Mouse (Mus musculus): ENCODE data around the gene Ube4a. TPM values are rescaled to one million over a fixed set of nuclear protein-coding genes. Genes with fewer than 3 reads are reported as not detected.

The Ube4a gene
- total RNA-seq, 2 experiments from 2014 or later = 96.1 to 101 TPM

GRCm38 (mm10) chr9:44920374-44921122 lies 44.9 kb downstream of the Ube4a start, which contains the start of gene Atp5l:
Gene Atp5l (minus strand): TSS chr9:44920742.
- DNase-seq (ENCODE audit: extremely low spot score in 1 of 2, low spot score in 2 of 2) = peak; percentile 86
- intact Hi-C loops (cut with DNase I) = loop anchor here (5.0 kb wide), 1 partner anchor 83 kb away; no protein-coding TSS in a partner anchor

DNA sequence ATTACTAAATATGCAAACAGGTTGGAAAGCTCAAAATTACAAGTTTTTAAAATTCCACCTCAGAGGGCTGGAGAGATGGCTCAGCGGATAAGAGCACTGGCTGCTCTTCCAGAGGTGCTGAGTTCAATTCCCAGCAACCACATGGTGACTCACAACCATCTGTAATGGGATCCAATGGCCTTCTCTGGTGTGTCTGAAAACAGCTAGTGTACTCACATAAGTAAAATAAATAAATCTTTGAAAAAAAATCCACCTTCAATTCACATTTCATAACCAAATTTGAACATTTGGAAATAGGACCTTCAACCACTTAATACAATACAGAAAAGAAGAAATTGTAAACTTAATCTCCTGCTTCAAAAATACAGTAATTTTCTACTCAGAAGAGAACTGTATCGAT lies 45.8 kb downstream of the Ube4a start:
- no peak for DNase-seq (ENCODE audit: extremely low spot score in 1 of 2, low spot score in 2 of 2)
- intact Hi-C loops (cut with DNase I) = loop anchor here (5.0 kb wide), 1 partner anchor 82 kb away; no protein-coding TSS in a partner anchor

GRCm38 (mm10) chr9:44916196-44916595 lies 49.2 kb downstream of the Ube4a start:
- DNase-seq (ENCODE audit: extremely low spot score in 1 of 2, low spot score in 2 of 2) = no peak
- intact Hi-C loops (cut with DNase I) = no loop called here

- intact Hi-C loops (cut with DNase I) = no loop called here
- DNase-seq (ENCODE audit: extremely low spot score in 1 of 2, low spot score in 2 of 2) = no peak
Observed at GRCm38 (mm10) chr9:44914706-44915105, 50.7 kb downstream of the Ube4a start.

- no peak for DNase-seq (ENCODE audit: extremely low spot score in 1 of 2, low spot score in 2 of 2)
- intact Hi-C loops (cut with DNase I) = no loop called here
Observed at GRCm38 (mm10) chr9:44911365-44911764, 54.0 kb downstream of the Ube4a start.

DNA sequence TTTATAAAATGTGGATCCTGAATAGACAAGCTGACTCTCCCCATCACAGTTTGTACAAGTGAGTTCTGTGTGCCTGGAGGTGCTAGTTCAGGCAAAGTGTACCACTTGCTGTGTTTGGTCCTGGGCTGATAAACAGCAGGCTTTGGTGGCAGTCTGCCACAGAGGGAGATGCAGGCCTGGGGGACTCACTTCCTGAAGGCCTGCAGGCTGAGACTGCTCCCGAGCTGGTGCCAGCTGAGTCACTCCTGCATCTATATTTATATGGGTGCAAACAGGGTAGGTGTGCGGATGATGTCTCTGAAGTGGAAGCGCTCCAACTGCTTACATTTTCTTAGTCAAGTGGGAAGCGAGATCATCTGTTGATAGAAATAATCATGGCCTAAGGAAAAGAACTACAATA lies 59.8 kb downstream of the Ube4a start:
- intact Hi-C loops (cut with DNase I) = no loop called here
- DNase-seq (ENCODE audit: extremely low spot score in 1 of 2, low spot score in 2 of 2) = peak; percentile 40 to 48

- intact Hi-C loops (cut with DNase I) = no loop called here
- peak; percentile 46 to 70 for DNase-seq (ENCODE audit: extremely low spot score in 1 of 2, low spot score in 2 of 2)
Observed at GRCm38 (mm10) chr9:44904964-44905363, 60.4 kb downstream of the Ube4a start.

DNA sequence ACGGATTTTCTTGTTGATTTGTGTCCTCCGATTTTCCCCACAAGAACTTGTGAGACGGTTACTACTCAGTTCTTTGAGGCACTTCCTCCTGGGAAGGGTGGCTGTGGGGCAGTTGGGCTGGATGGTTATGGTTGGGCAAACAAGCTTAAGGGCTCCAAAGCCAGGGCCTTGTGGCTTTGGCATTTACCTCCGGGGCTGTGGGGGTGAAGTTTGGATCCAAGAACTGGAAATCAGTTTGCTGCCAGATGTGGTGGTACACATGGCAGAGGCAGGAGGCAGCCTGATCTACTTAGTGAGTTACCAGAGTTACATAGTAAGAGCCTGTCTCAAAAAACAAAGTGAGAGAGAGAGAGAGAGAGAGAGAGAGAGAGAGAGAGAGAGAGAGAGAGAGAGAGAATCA lies 61.5 kb downstream of the Ube4a start:
- intact Hi-C loops (cut with DNase I) = no loop called here

GRCm38 (mm10) chr9:44900402-44900801 lies 65.0 kb downstream of the Ube4a start:
- DNase-seq (ENCODE audit: extremely low spot score in 1 of 2, low spot score in 2 of 2) = no peak
- intact Hi-C loops (cut with DNase I) = no loop called here

More for the DNA sequence above, 61.5 kb downstream of the Ube4a start:
- DNase-seq (ENCODE audit: extremely low spot score in 1 of 2, low spot score in 2 of 2) = no peak

- no peak for DNase-seq (ENCODE audit: extremely low spot score in 1 of 2, low spot score in 2 of 2)
- intact Hi-C loops (cut with DNase I) = no loop called here
Observed at GRCm38 (mm10) chr9:44899716-44900115, 65.7 kb downstream of the Ube4a start.

- intact Hi-C loops (cut with DNase I) = no loop called here
- no peak for DNase-seq (ENCODE audit: extremely low spot score in 1 of 2, low spot score in 2 of 2)
Observed at GRCm38 (mm10) chr9:44897024-44897423, 68.4 kb downstream of the Ube4a start.

- intact Hi-C loops (cut with DNase I) = no loop called here
- DNase-seq (ENCODE audit: extremely low spot score in 1 of 2, low spot score in 2 of 2) = no peak
Observed at GRCm38 (mm10) chr9:44892664-44893063, 72.7 kb downstream of the Ube4a start.

DNA sequence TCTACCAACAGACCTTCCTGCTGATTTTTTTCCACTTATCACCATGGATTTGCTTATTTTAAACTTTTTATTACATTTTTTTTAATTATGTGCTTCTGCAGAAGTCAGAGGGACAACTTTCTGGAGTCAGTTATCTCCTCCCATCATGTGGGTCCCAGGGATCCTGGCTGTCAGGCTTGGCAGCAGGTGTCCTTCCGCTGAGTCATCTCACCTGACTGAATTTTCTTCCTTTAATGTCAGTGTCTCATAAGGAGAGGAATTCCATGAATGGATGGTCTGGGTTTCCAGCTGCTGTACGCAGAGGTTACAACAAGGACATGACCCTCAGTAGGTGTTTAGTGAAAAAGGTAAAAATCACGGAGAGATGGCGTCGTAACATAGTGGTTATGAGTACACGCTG lies 74.2 kb downstream of the Ube4a start:
- intact Hi-C loops (cut with DNase I) = no loop called here
- no peak for DNase-seq (ENCODE audit: extremely low spot score in 1 of 2, low spot score in 2 of 2)

DNA sequence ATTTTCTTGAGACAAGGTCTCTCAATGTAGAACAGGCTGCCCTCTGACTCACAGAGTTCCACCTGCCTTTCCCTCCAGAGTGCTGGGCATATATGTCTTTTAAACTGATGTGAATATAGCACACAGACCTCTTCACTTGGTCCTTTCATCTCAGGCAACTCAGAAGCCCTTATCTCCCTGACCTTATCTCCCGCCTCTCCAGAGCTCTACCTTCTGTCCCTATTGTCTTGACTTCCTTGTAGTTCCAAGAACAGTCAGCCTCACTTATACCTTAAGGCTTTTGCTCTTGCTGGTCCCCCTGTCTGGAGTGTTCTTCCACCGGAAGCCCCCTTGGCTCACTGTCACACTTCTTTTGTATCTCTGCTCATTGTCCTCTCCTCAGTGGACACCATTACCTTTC lies 75.3 kb downstream of the Ube4a start:
- DNase-seq (ENCODE audit: extremely low spot score in 1 of 2, low spot score in 2 of 2) = no peak

DNA sequence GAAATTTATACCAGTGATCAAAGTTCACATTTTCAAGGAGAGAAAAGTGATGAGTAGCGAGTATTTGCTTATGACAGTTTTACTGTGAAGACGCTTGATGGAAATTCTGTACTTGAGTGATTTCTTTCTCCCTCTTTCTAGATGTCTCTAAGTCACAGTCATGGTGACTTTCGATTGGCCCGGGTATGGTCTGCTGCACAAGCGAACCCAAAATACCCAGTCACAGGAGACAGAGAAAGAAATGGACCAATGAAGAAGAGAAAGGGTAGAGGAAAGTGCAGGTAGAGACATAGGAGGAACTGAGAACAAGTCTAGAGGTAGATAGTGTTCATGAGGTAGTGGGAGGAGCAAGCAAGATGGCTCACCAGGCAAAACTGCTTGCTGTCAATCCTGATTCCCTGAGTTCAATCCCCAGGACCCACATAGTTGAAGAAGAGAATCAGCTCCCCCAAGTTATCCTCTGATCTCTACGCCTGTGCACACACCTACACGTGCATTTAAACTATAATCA lies 77.2 kb downstream of the Ube4a start:
- intact Hi-C loops (cut with DNase I) = no loop called here
- DNase-seq (ENCODE audit: extremely low spot score in 1 of 2, low spot score in 2 of 2) = no peak

More for the DNA sequence above, 75.3 kb downstream of the Ube4a start:
- intact Hi-C loops (cut with DNase I) = no loop called here

DNA sequence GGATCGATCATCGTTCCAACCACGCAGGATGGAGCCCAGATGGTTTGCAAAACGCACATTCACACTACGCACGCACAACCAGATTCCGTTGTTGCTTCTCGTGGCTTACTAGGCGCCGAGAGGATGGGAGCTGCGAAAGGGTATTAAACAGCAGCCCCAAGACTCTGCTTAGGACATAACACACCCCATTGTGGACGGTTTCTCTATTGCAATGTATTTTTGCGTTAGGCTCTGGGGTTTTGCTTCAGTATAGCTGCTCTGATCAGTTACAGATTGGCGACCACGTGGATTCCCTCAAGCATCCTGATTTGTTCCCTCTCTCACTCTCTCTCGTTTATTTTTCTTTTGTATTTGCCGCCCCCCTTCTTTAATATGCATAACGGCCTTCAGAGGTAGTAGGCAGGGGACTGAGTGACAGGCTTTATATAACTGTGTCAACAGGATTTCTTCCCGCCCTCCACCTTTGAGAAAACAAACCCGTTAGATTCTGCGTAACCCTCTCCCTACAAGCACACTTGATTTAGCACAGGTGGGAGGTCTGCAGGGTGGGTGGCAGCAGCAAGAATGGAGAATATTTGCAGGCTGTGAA lies 82.3 kb downstream of the Ube4a start:
- DNase-seq (ENCODE audit: extremely low spot score in 1 of 2, low spot score in 2 of 2) = peak in 1 of 2 experiments; percentile 61
- intact Hi-C loops (cut with DNase I) = no loop called here

- intact Hi-C loops (cut with DNase I) = no loop called here
Observed at GRCm38 (mm10) chr9:44882436-44882980, 82.9 kb downstream of the Ube4a start.

DNA sequence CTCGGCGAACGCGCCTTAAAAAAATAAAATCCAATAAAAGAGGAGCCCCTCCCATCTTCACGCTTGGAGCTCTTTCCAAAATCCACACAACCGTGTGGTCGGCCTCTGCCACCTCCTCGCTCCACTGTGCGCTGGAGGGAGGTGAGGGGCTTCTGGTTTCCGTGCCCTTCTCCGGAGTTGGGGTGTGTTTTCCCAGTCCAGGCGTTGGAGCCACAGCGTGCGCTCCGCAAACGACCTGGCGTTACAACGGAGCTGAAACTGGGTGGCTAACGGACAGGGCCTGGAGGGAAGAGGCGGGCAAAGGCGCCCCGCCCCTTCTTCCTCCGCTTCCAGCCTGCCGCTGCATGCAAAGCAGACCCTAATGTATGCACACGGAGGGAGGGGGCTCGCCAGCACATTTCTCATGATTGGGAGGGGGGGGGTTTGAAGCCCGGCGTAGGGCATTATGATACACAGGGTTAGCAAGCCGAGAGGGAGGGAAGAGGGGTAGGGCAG lies 83.4 kb downstream of the Ube4a start:
- intact Hi-C loops (cut with DNase I) = loop anchor here (2.0 kb wide), 1 partner anchor 45 kb away; no protein-coding TSS in a partner anchor
- DNase-seq (ENCODE audit: extremely low spot score in 1 of 2, low spot score in 2 of 2) = peak; percentile 71 to 88

More at GRCm38 (mm10) chr9:44882436-44882980, 82.9 kb downstream of the Ube4a start:
- peak; percentile 50 to 70 for DNase-seq (ENCODE audit: extremely low spot score in 1 of 2, low spot score in 2 of 2)

DNA sequence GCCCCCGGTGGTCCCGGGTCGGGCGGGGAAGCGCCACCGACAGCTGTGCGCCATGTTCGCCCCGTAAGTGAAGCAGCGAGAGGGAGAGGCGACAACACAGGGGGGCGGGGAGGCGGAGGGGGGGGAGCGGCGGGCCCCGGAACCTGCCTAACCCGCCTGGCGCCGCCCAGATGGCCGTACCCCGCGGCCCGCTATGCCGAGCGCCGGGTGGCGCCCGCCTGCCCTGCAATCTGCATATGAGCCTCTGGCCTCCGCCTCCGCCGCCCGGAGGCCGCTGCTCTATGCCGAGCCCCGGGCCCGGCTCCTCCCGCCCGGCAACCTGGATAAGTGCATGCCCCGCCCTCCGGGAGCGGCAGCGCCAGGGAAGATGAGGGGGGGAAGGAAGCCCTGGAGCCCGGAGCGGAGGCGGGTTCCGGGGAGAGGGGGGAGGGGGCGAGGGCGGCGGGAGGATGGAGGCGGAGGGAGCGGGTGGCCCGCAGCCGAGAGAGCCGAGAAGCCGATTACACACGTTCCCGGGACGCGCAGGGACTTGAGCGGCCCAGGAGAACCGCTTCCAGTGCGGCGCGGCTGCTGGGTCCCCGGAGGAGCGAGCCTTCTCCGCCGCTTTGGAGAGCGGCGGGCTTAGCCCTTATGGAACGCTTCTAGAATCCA lies 84.1 kb downstream of the Ube4a start, which contains the start of gene Kmt2a:
TSS of gene Kmt2a (minus strand) at position 76 of the 651 bp plus-strand sequence.
- intact Hi-C loops (cut with DNase I) = loop anchor here (2.0 kb wide), 1 partner anchor 45 kb away; no protein-coding TSS in a partner anchor
- peak; percentile 95 to 99 for DNase-seq (ENCODE audit: extremely low spot score in 1 of 2, low spot score in 2 of 2)
